Mouse (Mus musculus) limb, embryonic 13.5 days (tissue): ENCODE results near the gene Ube2cbp. TPM values are rescaled to one million over a fixed set of nuclear protein-coding genes. Genes with fewer than 3 reads are reported as not detected.

Experiments
- ATAC-seq: fragments of 200-750 bp; cut with Nextera tagmentation; 2 replicates; pipeline ENCODE4 v1.8.0; 2017; ENCODE audit warnings: low read depth, moderate number of reproducible peaks, moderate TSS enrichment; ENCODE audit not compliant: low FRiP score
- H3K27ac ChIP-seq: fragments of 300-500 bp; sonication (generic); 2 replicates; pipeline ENCODE4 v1.5.1; 2015; ENCODE audit warnings: inconsistent platforms, mild to moderate bottlenecking, moderate library complexity
- H3K27me3 ChIP-seq: fragments of 300-500 bp; sonication (generic); 2 replicates; pipeline ENCODE4 v1.6.1; 2015; ENCODE audit warnings: mild to moderate bottlenecking, inconsistent platforms
- H3K36me3 ChIP-seq: fragments of 300-500 bp; sonication (generic); 2 replicates; pipeline ENCODE4 v1.6.1; 2015; ENCODE audit warnings: inconsistent platforms, mild to moderate bottlenecking, moderate library complexity
- H3K4me1 ChIP-seq: fragments of 300-500 bp; sonication (generic); 2 replicates; pipeline ENCODE4 v1.6.1; 2015; ENCODE audit warnings: inconsistent platforms
- H3K4me2 ChIP-seq: fragments of 300-500 bp; sonication (generic); replicated peaks from 2 replicates; pipeline ENCODE4 v1.6.1; 2015; ENCODE audit warnings: inconsistent platforms, mild to moderate bottlenecking, moderate library complexity
- H3K4me3 ChIP-seq: fragments of 300-500 bp; sonication (generic); 2 replicates; pipeline ENCODE4 v1.5.1; 2015; ENCODE audit warnings: moderate library complexity, mild to moderate bottlenecking, inconsistent platforms
- H3K9ac ChIP-seq: fragments of 300-500 bp; sonication (generic); 2 replicates; pipeline ENCODE4 v1.6.1; 2015; ENCODE audit warnings: mild to moderate bottlenecking, inconsistent platforms
- H3K9me3 ChIP-seq: fragments of 300-500 bp; sonication (generic); 2 replicates; pipeline ENCODE4 v1.6.1; 2016; ENCODE audit warnings: inconsistent platforms
- WGBS: fragments of 180-500 bp; shearing (Covaris S2); methylation state at CpG from one replicate; pipeline ENCODE4 v1.1.7; 2015; 5-methylcytosine and 5-hydroxymethylcytosine counted together
- polyA plus RNA-seq: library from polyadenylated mRNA; unstranded; fragments of >200 nt; fragmentation: Nextera tagmentation; extraction: Ambion mirVana; gene quantifications from 2 replicates; pipeline ENCODE4 v1.2.1, GENCODE M21; 2015

Ube2cbp gene
- polyA plus RNA-seq, 1 experiment from 2014 or later, result 5.6 TPM

DNA sequence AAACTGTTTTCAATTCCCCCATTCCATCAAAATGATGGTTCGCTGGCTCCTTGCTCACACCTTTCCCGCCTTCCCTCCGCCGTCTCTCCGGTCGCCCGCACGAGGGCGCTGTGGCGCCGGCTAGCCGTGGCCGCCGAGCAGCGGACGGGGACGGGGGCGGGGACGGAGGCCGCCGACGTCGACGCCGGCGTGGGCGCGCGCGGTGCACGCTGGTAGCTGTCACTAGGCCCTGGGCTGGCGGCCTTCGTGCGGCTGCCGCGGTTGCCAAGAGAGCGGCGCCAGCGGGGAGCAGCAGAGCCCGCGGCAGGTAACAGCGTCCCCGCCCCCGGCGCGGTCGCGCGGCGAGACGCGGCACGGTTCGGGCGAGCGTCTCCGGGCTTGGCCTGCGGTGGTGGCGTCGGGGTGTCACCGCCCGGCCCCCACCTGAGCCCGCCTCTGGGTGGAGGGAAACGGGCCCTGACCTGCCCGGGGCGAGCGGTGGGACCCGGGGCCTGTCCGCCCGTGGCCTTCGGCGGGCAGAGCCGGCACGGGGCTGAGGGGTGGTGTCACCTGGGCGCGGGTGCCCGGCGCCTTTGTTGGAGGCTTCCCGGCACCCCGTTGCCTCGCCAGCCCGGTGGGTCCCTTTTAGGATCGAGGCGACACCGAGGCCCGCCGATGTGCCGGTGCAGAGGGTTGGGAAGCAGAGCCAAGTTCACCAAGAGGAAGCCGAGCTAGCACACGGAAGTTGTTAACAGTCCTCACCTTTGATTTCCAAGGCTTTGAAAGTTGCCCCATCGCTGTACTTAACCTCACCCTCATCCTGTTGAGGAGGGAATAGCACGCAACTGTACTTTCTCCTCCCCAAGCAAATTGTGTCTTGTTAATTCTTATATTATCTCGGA is 2.5 kb upstream of the Ube2cbp start, which contains the start of gene Dop1a:
TSS of gene Dop1a (plus strand) at position 165 of the 881 bp plus-strand sequence.
- Histone ChIP-seq H3K9me3 (no peaks in the 10 kb centered on the region), H3K4me2 (peak within 1 kb of the TSS; percentile 73), H3K36me3 (no peaks in the 10 kb centered on the region), H3K27ac (peak within 1 kb of the TSS; percentile 69; the same call in 1 of the 2 replicates), H3K4me3 (peak within 1 kb of the TSS; percentile 79), H3K9ac (peak within 1 kb of the TSS; percentile 88), H3K4me1 (peaks cover 7% of the 10 kb centered on the region), H3K27me3 (no peaks in the 10 kb centered on the region)
- 1% methylated on average over 83 of the region's 93 CpGs for WGBS
- ATAC-seq, result peak; percentile 94

DNA sequence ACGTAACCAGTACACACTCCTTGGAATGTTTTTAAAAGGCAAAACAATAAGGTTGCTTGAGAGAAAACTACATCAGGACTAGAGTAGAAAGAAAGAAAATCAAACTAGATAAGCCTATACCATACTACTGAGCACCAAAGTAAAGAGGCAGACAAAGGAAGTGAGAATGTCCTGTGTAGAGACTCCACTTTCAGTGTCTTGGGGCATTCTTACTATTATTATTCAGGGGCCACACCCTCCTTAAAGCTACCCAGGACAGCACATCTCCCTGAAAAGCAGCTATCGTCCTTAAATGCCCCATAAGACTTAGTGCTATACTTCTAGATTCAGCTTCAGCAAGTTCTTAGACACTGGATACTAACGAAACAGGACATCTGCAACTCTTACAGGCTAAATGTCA is 11.1 kb downstream of the Ube2cbp start:
- ATAC-seq, result no peak
- 0 out of 2 replicates have a peak, but pooled peaks cover 4% of the 10 kb centered on the region for H3K27me3 ChIP-seq
- H3K27ac ChIP-seq, result no peak overlapping the region
- 84% methylated on average over 3 of the region's 3 CpGs for WGBS
- H3K9ac ChIP-seq, result no peak overlapping the region
- H3K9me3 ChIP-seq, result no peaks in the 10 kb centered on the region
- peaks cover 4% of the 10 kb centered on the region for H3K4me1 ChIP-seq
- no peak overlapping the region for H3K4me3 ChIP-seq
- H3K36me3 ChIP-seq, result no peaks in the 10 kb centered on the region
- H3K4me2 ChIP-seq, result no peak overlapping the region

DNA sequence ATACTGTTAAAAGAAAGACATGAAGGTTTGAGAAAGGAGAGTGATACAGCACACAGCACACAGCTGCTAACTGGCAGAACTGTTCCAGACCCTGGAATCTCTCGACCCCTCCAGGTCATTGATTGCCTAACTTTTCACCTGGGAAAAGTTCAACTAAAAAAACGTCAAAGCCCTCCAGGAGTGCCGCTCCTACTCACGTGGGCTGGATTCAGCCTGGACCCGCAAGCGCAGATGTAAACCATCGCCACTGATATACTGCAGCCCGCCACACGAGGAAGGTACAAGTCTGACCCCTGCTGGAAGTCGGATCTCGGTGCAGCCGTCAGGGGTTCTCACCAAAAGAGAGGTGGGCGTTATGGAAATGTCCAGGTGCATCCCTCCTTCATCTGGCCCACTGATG is 13.1 kb downstream of the Ube2cbp start:
- Histone ChIP-seq H3K9me3 (no peaks in the 10 kb centered on the region), H3K4me2 (peak overlapping the region; percentile 58), H3K27me3 (peaks cover 13% of the 10 kb centered on the region; the same call in 1 of the 2 replicates), H3K4me1 (peaks cover 10% of the 10 kb centered on the region), H3K36me3 (no peaks in the 10 kb centered on the region), H3K27ac (no peak overlapping the region), H3K4me3 (peak overlapping the region; percentile 24), H3K9ac (no peak overlapping the region)
- ATAC-seq, result peak; percentile 85
- WGBS, result 2% methylated on average over 13 of the region's 13 CpGs

DNA sequence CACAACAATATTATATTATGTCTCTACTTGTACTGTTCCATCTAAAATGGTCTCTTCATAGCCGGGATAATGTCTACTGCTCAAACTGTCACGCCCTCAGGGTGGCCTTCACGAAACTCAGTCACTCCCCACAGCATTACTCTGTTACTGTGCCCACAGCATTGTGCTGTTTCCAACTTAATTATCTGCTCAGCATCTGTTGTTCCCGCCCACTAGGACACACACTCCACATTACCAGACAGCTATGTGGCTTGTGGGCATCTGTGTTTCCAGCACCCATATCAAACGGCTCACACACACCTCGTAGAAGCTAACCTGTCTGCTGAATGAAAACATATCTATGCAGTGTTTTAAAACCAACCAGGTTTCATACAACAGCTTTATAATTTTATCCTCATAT is 13.7 kb downstream of the Ube2cbp start:
- Histone ChIP-seq H3K27ac (no peak overlapping the region), H3K36me3 (no peaks in the 10 kb centered on the region), H3K4me1 (peaks cover 10% of the 10 kb centered on the region), H3K9ac (no peak overlapping the region), H3K9me3 (no peaks in the 10 kb centered on the region), H3K4me2 (peak overlapping the region; percentile 58), H3K4me3 (no peak overlapping the region), H3K27me3 (peaks cover 13% of the 10 kb centered on the region; the same call in 1 of the 2 replicates)
- no peak for ATAC-seq
- 43% methylated on average over 6 of the region's 6 CpGs for WGBS

DNA sequence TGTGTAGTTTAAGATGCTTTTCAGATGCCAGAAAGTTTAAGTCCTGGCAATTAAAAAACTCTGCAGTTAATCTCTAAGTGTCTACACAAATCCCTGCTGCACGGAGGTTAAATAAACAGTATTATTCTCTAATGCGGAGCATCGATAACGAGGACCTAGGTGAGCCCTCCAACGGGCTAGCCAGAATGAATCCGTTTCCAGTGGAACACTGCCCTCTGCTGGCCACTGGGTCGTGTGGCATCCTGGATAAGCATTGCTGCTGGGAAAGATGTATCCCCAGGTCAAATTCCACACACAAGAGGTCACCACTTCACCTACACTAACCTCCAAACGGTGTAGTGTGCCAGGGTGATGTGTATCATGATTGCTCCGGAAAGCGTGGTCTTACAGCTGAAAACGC is 15.2 kb downstream of the Ube2cbp start:
- H3K9me3 ChIP-seq, result no peaks in the 10 kb centered on the region
- H3K9ac ChIP-seq, result no peak overlapping the region
- H3K4me3 ChIP-seq, result no peak overlapping the region
- 6% methylated on average over 11 of the region's 11 CpGs for WGBS
- ATAC-seq, result peak; percentile 78; the same call in 1 of the 2 replicates
- peaks cover 10% of the 10 kb centered on the region for H3K4me1 ChIP-seq
- peaks cover 13% of the 10 kb centered on the region; the same call in 1 of the 2 replicates for H3K27me3 ChIP-seq
- 0 out of 2 replicates have a peak, but pooled peaks cover 2% of the 10 kb centered on the region for H3K36me3 ChIP-seq
- no peak overlapping the region for H3K27ac ChIP-seq
- peak overlapping the region; percentile 36; the same call in 1 of the 2 replicates for H3K4me2 ChIP-seq

DNA sequence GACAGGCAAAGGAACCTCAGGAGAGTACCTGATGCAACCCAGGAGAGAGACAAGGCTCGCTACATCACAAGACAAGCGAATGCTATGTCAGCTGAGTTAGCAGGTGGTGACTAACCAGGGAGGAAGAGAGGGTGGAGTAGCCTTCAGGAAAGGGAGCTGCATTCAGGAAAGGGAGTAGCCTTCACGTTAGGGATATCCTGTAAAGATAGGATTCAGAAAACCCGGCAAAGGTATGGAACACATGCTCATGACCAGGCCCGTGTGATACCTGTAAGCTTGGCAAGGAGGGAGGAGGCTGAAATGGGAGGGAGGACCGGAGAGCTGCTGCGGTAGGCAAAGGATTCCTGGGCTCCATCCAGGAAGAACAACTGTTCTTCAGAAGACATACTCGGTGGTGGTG is 17.3 kb downstream of the Ube2cbp start:
- 88% methylated on average over 8 of the region's 8 CpGs for WGBS
- Histone ChIP-seq H3K9ac (no peak overlapping the region), H3K4me3 (no peak overlapping the region), H3K36me3 (0 out of 2 replicates have a peak, but pooled peaks cover 2% of the 10 kb centered on the region), H3K4me1 (peaks cover 10% of the 10 kb centered on the region), H3K9me3 (no peaks in the 10 kb centered on the region), H3K4me2 (no peak overlapping the region), H3K27ac (no peak overlapping the region), H3K27me3 (peaks cover 10% of the 10 kb centered on the region; the same call in 1 of the 2 replicates)
- no peak for ATAC-seq

DNA sequence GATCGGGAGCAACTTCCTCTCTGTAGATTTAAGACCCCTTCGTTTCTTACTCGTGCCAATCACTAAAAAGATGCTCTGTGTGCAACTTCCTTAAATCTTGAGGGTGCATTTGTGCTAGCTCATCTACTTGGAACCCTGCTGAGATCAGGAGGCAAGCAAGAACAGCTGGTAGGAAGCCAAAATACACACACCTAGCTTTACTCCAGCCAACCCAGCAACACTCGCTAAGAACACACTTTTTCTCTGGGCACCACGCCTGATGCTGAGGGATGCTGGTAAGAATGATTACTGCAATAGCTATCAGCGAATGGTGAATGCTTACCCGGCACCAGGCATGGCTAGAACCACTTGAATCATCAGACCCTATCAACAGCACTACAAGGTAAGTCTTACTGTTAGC is 17.9 kb downstream of the Ube2cbp start:
- Histone ChIP-seq H3K4me2 (no peak overlapping the region), H3K9ac (no peak overlapping the region), H3K4me3 (no peak overlapping the region), H3K27ac (no peak overlapping the region), H3K27me3 (peaks cover 9% of the 10 kb centered on the region; the same call in 1 of the 2 replicates), H3K9me3 (no peaks in the 10 kb centered on the region), H3K36me3 (0 out of 2 replicates have a peak, but pooled peaks cover 2% of the 10 kb centered on the region), H3K4me1 (peaks cover 10% of the 10 kb centered on the region)
- no peak for ATAC-seq
- WGBS, result 73% methylated on average over 7 of the region's 7 CpGs

DNA sequence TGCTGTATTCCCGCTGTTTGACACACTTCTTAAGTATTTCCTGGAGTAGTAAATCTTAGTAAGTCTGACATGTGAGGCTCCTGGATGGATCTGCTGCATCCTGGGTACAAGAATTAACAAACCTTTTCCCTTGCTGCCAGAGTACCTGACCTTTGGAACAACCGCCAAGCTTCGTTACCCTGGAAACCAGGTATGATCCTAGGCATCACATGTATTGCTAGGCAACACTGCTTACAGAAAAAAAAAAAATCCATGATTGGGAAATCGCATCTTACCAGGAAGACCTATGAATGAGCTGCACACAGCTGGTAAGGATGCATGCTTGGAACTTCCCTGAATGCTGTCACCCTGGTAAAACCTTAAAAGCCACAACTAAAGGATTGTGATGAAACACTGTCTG is 22.5 kb downstream of the Ube2cbp start:
- Histone ChIP-seq H3K4me2 (no peak overlapping the region), H3K9ac (no peak overlapping the region), H3K4me3 (no peak overlapping the region), H3K36me3 (0 out of 2 replicates have a peak, but pooled peaks cover 2% of the 10 kb centered on the region), H3K27ac (no peak overlapping the region), H3K9me3 (no peaks in the 10 kb centered on the region), H3K27me3 (0 out of 2 replicates have a peak, but pooled peaks cover 2% of the 10 kb centered on the region), H3K4me1 (no peaks in the 10 kb centered on the region)
- ATAC-seq, result no peak
- WGBS, result 74% methylated on average over 4 of the region's 4 CpGs

DNA sequence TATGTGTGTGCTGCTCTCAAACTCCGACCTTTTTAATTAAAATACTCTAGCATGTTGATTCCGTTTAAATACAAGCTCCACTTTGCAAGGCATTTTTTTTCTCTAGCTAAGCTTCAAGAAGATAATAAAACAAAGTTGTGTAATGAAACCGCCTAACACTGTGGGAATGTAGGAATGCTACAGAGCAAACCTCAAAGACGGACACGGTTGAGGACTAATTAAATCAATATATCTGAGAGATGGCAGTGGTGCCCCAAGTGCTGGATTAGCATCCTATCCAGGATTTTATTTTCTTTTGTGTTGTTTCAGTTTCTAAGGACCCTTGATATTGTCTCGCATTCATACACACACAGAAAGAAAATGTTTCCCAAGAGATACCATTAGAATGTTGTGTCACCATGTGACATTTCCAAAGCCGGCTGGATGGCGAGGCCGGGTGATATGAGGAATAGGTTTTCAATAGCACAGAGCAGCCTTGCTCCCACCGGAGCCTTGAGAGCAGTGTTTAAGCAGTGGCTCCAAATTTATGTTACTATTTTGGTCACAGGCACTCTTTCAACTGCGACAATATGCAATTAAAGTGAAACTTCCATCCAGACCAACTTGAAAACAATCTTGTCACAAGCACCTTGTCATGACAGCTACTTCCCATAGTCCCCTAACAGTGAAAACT is 26.3 kb downstream of the Ube2cbp start:
- Histone ChIP-seq H3K9me3 (no peaks in the 10 kb centered on the region), H3K27me3 (no peaks in the 10 kb centered on the region), H3K4me2 (no peak overlapping the region), H3K4me3 (no peak overlapping the region), H3K36me3 (no peaks in the 10 kb centered on the region), H3K9ac (no peak overlapping the region), H3K27ac (no peak overlapping the region), H3K4me1 (no peaks in the 10 kb centered on the region)
- ATAC-seq, result no peak
- 64% methylated on average over 11 of the region's 11 CpGs for WGBS

DNA sequence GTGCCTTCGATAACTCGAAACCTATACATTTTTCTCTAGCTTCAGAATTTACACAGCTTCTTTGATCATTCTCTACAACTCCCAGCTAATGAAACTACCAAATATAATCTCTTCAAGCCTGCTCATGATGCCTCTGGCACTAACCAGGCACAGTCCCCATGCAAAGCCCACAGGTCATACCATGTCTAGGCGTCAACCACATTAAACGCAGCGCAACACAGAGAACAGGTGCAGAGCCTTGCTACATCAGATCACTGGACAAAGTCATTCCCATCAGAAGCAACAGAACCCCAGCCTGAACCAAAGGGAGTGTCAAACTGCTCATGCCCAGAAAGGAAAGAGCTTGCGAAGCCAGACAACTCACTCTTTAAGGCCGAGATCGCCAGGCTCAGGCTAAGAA is 28.1 kb downstream of the Ube2cbp start:
- no peaks in the 10 kb centered on the region for H3K4me1 ChIP-seq
- H3K4me3 ChIP-seq, result no peak overlapping the region
- no peak overlapping the region for H3K9ac ChIP-seq
- H3K27me3 ChIP-seq, result no peaks in the 10 kb centered on the region
- WGBS, result 91% methylated on average over 8 of the region's 8 CpGs
- H3K27ac ChIP-seq, result no peak overlapping the region
- H3K4me2 ChIP-seq, result no peak overlapping the region
- no peak for ATAC-seq
- H3K36me3 ChIP-seq, result no peaks in the 10 kb centered on the region
- no peaks in the 10 kb centered on the region for H3K9me3 ChIP-seq

DNA sequence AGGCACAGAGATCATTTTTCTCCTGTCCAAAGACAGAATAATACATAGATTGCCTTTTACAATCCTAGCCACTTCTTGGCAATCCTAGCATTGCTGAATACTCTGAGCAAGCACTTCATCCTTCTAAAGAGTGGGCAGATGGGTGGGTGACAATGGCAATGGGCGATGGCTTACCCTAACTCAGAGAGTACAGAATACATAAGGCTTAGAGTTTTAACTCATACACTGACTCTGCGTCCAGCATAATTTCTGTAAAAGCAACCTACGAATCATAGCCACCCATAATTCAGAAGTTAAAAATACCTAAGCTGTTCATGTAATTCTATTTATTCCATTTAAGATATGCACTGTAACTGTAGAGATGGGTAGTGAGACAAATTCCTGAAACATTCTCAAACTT is 29.2 kb downstream of the Ube2cbp start:
- 89% methylated on average over 3 of the region's 3 CpGs for WGBS
- no peaks in the 10 kb centered on the region for H3K27me3 ChIP-seq
- H3K27ac ChIP-seq, result no peak overlapping the region
- H3K9ac ChIP-seq, result no peak overlapping the region
- ATAC-seq, result no peak
- no peak overlapping the region for H3K4me2 ChIP-seq
- H3K9me3 ChIP-seq, result no peaks in the 10 kb centered on the region
- H3K4me1 ChIP-seq, result no peaks in the 10 kb centered on the region
- H3K36me3 ChIP-seq, result no peaks in the 10 kb centered on the region
- H3K4me3 ChIP-seq, result no peak overlapping the region

DNA sequence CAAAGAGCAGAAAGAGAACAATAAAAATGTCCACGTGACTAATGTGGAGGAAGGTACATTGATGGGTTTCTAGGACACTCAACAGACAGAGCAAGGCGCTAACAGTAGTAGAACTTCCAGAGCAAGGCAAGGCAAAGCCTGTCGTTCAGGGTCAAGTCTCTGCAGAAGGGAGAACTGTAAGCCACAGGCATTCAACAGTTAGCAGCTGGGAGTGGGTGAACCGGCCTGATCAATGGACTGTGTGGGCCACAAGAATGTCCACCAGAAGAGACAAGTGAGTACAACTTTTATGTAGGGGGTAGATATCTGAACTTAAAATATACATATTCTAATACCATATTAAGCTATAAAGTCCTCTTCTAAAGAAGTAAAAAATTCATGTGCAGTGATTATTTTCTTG is 41.4 kb downstream of the Ube2cbp start:
- no peaks in the 10 kb centered on the region for H3K9me3 ChIP-seq
- no peak overlapping the region for H3K4me2 ChIP-seq
- no peaks in the 10 kb centered on the region for H3K27me3 ChIP-seq
- no peak overlapping the region for H3K4me3 ChIP-seq
- no peak for ATAC-seq
- no peaks in the 10 kb centered on the region for H3K4me1 ChIP-seq
- H3K9ac ChIP-seq, result no peak overlapping the region
- WGBS, result 86% methylated on average over 4 of the region's 4 CpGs
- H3K36me3 ChIP-seq, result no peaks in the 10 kb centered on the region
- no peak overlapping the region for H3K27ac ChIP-seq
